Mouse (Mus musculus): Measurements from ENCODE around the gene Gm10192. TPM values are rescaled to one million over a fixed set of nuclear protein-coding genes. Genes with fewer than 3 reads are reported as not detected.
"Not testable (repeated sequence)": the region's sequence is repeated elsewhere in the genome, so short reads cannot be mapped to it uniquely, and the experiment has no call there.

The Gm10192 gene
- not detected in 2 replicates for polyA plus RNA-seq (2015; fragmentation: Nextera tagmentation; extraction: Ambion mirVana)

GRCm38 (mm10) chr4:97183066-97183465 is at the start of gene Gm10192:
Gm10192 (minus strand) TSS chr4:97183166.
- H3K27ac ChIP-seq (replicated peaks); H3K36me3 ChIP-seq; H3K27me3 ChIP-seq (replicated peaks); H3K4me1 ChIP-seq; H3K9ac ChIP-seq (replicated peaks); H3K4me3 ChIP-seq (replicated peaks); ATAC-seq (ENCODE audit: low FRiP score); H3K9me3 ChIP-seq (replicated peaks); H3K4me2 ChIP-seq: not testable (repeated sequence)

- no peaks in the 10 kb centered on the region for H3K36me3 ChIP-seq
- no peak overlapping the region for H3K4me2 ChIP-seq
- no peak for ATAC-seq (ENCODE audit: low FRiP score)
- H3K4me1 ChIP-seq = no peaks in the 10 kb centered on the region
- H3K9ac ChIP-seq (replicated peaks) = no peak overlapping the region
- no peaks in the 10 kb centered on the region for H3K9me3 ChIP-seq (replicated peaks)
- 58% methylated on average over 5 of the region's 5 CpGs for WGBS
- H3K27me3 ChIP-seq (replicated peaks) = no peaks in the 10 kb centered on the region
- H3K4me3 ChIP-seq (replicated peaks) = no peak overlapping the region
- H3K27ac ChIP-seq (replicated peaks) = no peak overlapping the region
Observed at GRCm38 (mm10) chr4:97230411-97231104, 47.6 kb upstream of the Gm10192 start.

GRCm38 (mm10) chr4:97219701-97220100 is 36.7 kb upstream of the Gm10192 start:
- H3K9ac ChIP-seq (replicated peaks) = no peak overlapping the region
- no peaks in the 10 kb centered on the region for H3K27me3 ChIP-seq (replicated peaks)
- no peaks in the 10 kb centered on the region for H3K9me3 ChIP-seq (replicated peaks)
- WGBS = 90% methylated on average over 2 of the region's 2 CpGs
- no peak overlapping the region for H3K4me2 ChIP-seq
- no peak overlapping the region for H3K4me3 ChIP-seq (replicated peaks)
- no peak overlapping the region for H3K27ac ChIP-seq (replicated peaks)
- no peaks in the 10 kb centered on the region for H3K36me3 ChIP-seq
- ATAC-seq (ENCODE audit: low FRiP score) = no peak
- no peaks in the 10 kb centered on the region for H3K4me1 ChIP-seq

GRCm38 (mm10) chr4:97217906-97218305 is 34.9 kb upstream of the Gm10192 start:
- no peak for ATAC-seq (ENCODE audit: low FRiP score)
- H3K36me3 ChIP-seq = no peaks in the 10 kb centered on the region
- no peaks in the 10 kb centered on the region for H3K9me3 ChIP-seq (replicated peaks)
- no peak overlapping the region for H3K27ac ChIP-seq (replicated peaks)
- H3K4me3 ChIP-seq (replicated peaks) = no peak overlapping the region
- H3K9ac ChIP-seq (replicated peaks) = no peak overlapping the region
- no peaks in the 10 kb centered on the region for H3K27me3 ChIP-seq (replicated peaks)
- 92% methylated on average over 1 of the region's 1 CpGs for WGBS
- H3K4me2 ChIP-seq = no peak overlapping the region
- no peaks in the 10 kb centered on the region for H3K4me1 ChIP-seq

DNA sequence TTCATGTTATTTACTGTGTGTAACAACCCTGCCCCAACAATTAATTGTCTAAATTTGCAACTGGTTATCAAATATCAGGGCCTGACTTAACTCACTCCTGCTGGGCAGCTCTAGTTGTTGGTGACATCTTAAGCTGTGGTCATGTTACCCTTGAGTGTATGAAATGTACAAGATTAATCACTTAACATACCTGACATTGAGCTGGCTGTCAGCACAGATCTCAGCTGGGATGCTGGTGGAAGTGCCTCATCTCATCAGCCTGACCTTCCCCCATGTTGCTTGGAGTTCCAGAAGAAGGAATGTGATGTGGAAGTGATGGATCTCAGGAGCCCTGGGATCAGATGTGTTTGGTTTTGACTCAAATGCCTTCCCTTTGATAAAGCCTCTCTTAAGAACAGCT is 29.5 kb upstream of the Gm10192 start:
- Histone ChIP-seq H3K4me1 (no peaks in the 10 kb centered on the region), H3K9ac (replicated peaks) (no peak overlapping the region), H3K36me3 (no peaks in the 10 kb centered on the region), H3K4me3 (replicated peaks) (no peak overlapping the region), H3K9me3 (replicated peaks) (no peaks in the 10 kb centered on the region), H3K4me2 (no peak overlapping the region), H3K27me3 (replicated peaks) (no peaks in the 10 kb centered on the region), H3K27ac (replicated peaks) (no peak overlapping the region)
- ATAC-seq (ENCODE audit: low FRiP score) = no peak

GRCm38 (mm10) chr4:97202986-97203385 is 20.0 kb upstream of the Gm10192 start:
- not testable (repeated sequence) for H3K36me3 ChIP-seq; H3K9ac ChIP-seq (replicated peaks); H3K4me3 ChIP-seq (replicated peaks); H3K9me3 ChIP-seq (replicated peaks); H3K4me2 ChIP-seq; H3K27me3 ChIP-seq (replicated peaks); H3K27ac ChIP-seq (replicated peaks); H3K4me1 ChIP-seq; ATAC-seq (ENCODE audit: low FRiP score)
- WGBS = 72% methylated on average over 2 of the region's 2 CpGs

- WGBS = 15% methylated on average over 4 of the region's 4 CpGs
- Histone ChIP-seq H3K4me1 (no peaks in the 10 kb centered on the region), H3K9me3 (replicated peaks) (no peaks in the 10 kb centered on the region), H3K36me3 (no peaks in the 10 kb centered on the region), H3K27ac (replicated peaks) (no peak overlapping the region), H3K4me2 (no peak overlapping the region), H3K27me3 (replicated peaks) (no peaks in the 10 kb centered on the region), H3K9ac (replicated peaks) (no peak overlapping the region), H3K4me3 (replicated peaks) (no peak overlapping the region)
- no peak for ATAC-seq (ENCODE audit: low FRiP score)
Observed at GRCm38 (mm10) chr4:97193176-97193575, 10.2 kb upstream of the Gm10192 start.

GRCm38 (mm10) chr4:97192601-97193000 is 9.6 kb upstream of the Gm10192 start:
- no peaks in the 10 kb centered on the region for H3K27me3 ChIP-seq (replicated peaks)
- no peaks in the 10 kb centered on the region for H3K9me3 ChIP-seq (replicated peaks)
- no peak overlapping the region for H3K27ac ChIP-seq (replicated peaks)
- no peaks in the 10 kb centered on the region for H3K36me3 ChIP-seq
- no peak for ATAC-seq (ENCODE audit: low FRiP score)
- 53% methylated on average over 2 of the region's 2 CpGs for whole genome bisulfite sequencing
- H3K4me1 ChIP-seq = no peaks in the 10 kb centered on the region
- no peak overlapping the region for H3K4me2 ChIP-seq
- H3K4me3 ChIP-seq (replicated peaks) = no peak overlapping the region
- H3K9ac ChIP-seq (replicated peaks) = no peak overlapping the region

DNA sequence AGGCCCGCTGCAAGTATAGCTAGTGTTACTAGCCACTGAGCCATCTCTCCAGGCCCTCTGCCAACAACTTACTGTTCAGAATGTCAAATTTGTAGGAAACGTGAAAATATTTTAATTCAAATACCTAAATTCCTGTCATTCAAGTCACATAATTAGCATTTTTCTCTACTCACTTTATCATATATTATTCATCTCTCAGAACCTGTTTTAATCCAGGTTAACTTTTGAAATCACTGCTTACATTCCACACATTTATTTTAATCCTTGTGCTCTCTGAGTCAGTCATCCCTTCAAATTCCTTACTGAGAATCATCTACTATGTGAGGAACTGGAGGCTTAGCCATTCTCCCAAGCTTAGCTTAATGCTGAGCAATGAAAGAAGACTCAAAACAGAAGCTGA is 2.6 kb downstream of the Gm10192 start:
- H3K4me3 ChIP-seq (replicated peaks) = no peak overlapping the region
- H3K27ac ChIP-seq (replicated peaks) = no peak overlapping the region
- no peaks in the 10 kb centered on the region for H3K27me3 ChIP-seq (replicated peaks)
- no peaks in the 10 kb centered on the region for H3K4me1 ChIP-seq
- H3K36me3 ChIP-seq = no peaks in the 10 kb centered on the region
- no peak overlapping the region for H3K9ac ChIP-seq (replicated peaks)
- ATAC-seq (ENCODE audit: low FRiP score) = no peak
- no peaks in the 10 kb centered on the region for H3K9me3 ChIP-seq (replicated peaks)
- 80% methylated on average over 2 of the region's 2 CpGs for WGBS
- no peak overlapping the region for H3K4me2 ChIP-seq

- Histone ChIP-seq H3K4me2 (no peak overlapping the region), H3K36me3 (no peaks in the 10 kb centered on the region), H3K27me3 (replicated peaks) (no peaks in the 10 kb centered on the region), H3K27ac (replicated peaks) (no peak overlapping the region), H3K9me3 (replicated peaks) (no peaks in the 10 kb centered on the region), H3K4me1 (peaks cover 8% of the 10 kb centered on the region; the same call in 1 of the 2 replicates), H3K4me3 (replicated peaks) (no peak overlapping the region), H3K9ac (replicated peaks) (no peak overlapping the region)
- 45% methylated on average over 10 of the region's 10 CpGs for WGBS
- ATAC-seq (ENCODE audit: low FRiP score) = no peak
Observed at GRCm38 (mm10) chr4:97156841-97157345, 26.1 kb downstream of the Gm10192 start.

DNA sequence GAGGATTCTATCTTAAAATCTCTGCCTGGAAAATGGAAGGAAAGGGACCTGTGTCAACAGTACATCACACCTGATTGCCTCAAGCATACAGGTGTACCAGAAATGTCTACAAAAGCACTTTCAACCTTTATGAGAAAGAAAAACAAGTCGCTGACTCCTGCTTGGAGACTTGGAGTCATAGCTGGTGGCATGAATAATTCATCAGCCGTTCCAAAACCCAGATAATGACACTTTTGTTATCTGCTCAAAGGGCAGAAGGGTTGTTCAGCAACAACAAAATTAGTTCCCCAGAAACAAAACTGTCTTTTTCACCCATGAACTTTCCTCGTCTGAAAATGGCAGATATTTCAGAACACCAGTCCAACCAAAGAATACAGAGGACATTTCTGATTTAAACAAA is 26.9 kb downstream of the Gm10192 start:
- WGBS = 26% methylated on average over 3 of the region's 3 CpGs
- Histone ChIP-seq H3K27me3 (replicated peaks) (no peaks in the 10 kb centered on the region), H3K9me3 (replicated peaks) (no peaks in the 10 kb centered on the region), H3K36me3 (no peaks in the 10 kb centered on the region), H3K4me1 (peaks cover 8% of the 10 kb centered on the region; the same call in 1 of the 2 replicates), H3K27ac (replicated peaks) (no peak overlapping the region), H3K4me3 (replicated peaks) (no peak overlapping the region), H3K4me2 (no peak overlapping the region), H3K9ac (replicated peaks) (no peak overlapping the region)
- ATAC-seq (ENCODE audit: low FRiP score) = no peak

DNA sequence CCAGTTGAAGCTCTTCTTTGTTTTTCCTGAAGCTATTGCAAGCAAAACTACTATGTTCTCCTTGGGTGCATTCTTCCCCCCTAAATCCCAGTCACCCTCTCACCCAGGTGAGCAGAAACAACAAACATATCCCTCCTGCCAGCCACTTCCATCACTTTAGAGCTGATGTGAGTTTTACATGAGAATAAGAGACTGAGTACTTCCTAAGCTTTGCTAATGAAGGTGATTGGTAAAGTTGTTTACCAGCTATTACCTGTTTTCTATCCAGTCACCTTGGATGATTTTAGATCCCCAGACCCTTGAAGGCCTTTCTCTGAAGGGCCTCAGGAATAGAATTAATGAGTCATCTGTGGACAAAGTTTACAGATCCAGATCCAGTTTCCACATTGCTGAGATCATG is 29.4 kb downstream of the Gm10192 start:
- Histone ChIP-seq H3K27ac (replicated peaks) (no peak overlapping the region), H3K9ac (replicated peaks) (no peak overlapping the region), H3K4me1 (peaks cover 8% of the 10 kb centered on the region; the same call in 1 of the 2 replicates), H3K9me3 (replicated peaks) (no peaks in the 10 kb centered on the region), H3K4me3 (replicated peaks) (no peak overlapping the region), H3K27me3 (replicated peaks) (no peaks in the 10 kb centered on the region), H3K36me3 (no peaks in the 10 kb centered on the region), H3K4me2 (no peak overlapping the region)
- ATAC-seq (ENCODE audit: low FRiP score) = no peak

Measured in neural tube, embryonic 15.5 days (tissue).